Mouse (Mus musculus): ENCODE results near the gene Tmem219. TPM values are rescaled to one million over a fixed set of nuclear protein-coding genes. Genes with fewer than 3 reads are reported as not detected.

Tmem219 gene
- total RNA-seq, 2 experiments from 2014 or later, result 21.4 to 23.3 TPM

GRCm38 (mm10) chr7:126848794-126849193 is 73.9 kb downstream of the Tmem219 start:
- no peak for DNase-seq (ENCODE audit: low spot score in 2 of 2)
- Histone ChIP-seq H3K27ac (peak overlapping the region; percentile 36; the same call in 1 of the 2 replicates), H3K4me3 (peak overlapping the region; percentile 63)
- TF ChIP-seq CTCF (conservative IDR thresholded peaks at IDR 0.05), result no peak

GRCm38 (mm10) chr7:126847421-126848398 is 75.0 kb downstream of the Tmem219 start:
- TF ChIP-seq CTCF (conservative IDR thresholded peaks at IDR 0.05), result no peak
- peak overlapping the region; percentile 36; the same call in 1 of the 2 replicates for H3K27ac ChIP-seq
- H3K4me3 ChIP-seq, result peak overlapping the region; percentile 63
- DNase-seq (ENCODE audit: low spot score in 2 of 2), result no peak

DNA sequence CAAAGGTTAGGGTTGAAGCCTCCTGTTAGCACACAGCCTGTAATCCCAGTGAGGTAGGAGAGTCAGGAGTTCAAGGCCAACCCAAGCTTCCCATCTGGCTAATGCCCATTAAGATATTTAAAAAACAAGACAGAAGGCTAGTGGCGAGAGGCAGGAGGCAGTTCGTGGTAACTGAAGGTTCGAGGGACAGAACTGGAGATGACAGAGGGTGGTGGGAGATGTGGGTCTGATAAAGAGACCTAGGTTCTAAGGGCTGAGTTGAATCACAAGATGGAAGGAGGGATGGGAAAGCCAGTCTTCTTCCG is 75.6 kb downstream of the Tmem219 start, which contains the start of gene Doc2a:
Gene Doc2a (plus strand): TSS at position 301 of the 305 bp plus-strand sequence.
- peak within 1 kb of the TSS; percentile 36; the same call in 1 of the 2 replicates for H3K27ac ChIP-seq
- DNase-seq (ENCODE audit: low spot score in 2 of 2), result no peak
- H3K4me3 ChIP-seq, result peak within 1 kb of the TSS; percentile 63
- no peak for TF ChIP-seq CTCF (conservative IDR thresholded peaks at IDR 0.05)

- no peak for DNase-seq (ENCODE audit: low spot score in 2 of 2)
- Histone ChIP-seq H3K4me3 (no peak overlapping the region), H3K27ac (no peak overlapping the region)
- TF ChIP-seq CTCF (conservative IDR thresholded peaks at IDR 0.05), result no peak
Measured at GRCm38 (mm10) chr7:126845516-126845915, 77.2 kb downstream of the Tmem219 start.

DNA sequence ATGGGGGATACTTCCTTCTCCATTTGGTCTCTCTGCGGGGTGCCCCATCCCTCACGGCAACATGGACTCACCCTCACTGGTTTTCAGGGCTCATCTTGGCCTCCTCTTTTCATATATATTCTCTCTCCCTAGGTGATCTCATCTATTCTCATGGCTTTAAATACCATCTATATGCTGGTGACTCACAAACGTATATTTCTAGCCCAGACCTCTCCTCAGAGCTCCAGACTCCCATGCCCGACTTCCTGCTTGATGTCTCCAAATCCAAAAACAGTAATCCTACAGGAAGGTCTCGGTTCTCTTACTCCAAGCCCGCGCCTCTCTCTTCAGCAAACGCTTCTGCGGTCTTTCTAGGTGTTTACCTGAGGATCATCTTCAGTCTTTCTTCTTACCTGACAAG is 79.4 kb downstream of the Tmem219 start:
- TF ChIP-seq CTCF (conservative IDR thresholded peaks at IDR 0.05), result no peak
- H3K27ac ChIP-seq, result no peak overlapping the region
- DNase-seq (ENCODE audit: low spot score in 2 of 2), result no peak

More for the DNA sequence above, 79.4 kb downstream of the Tmem219 start:
- H3K4me3 ChIP-seq, result no peak overlapping the region

Other genes starting within 250 kb of the Tmem219 start
- 1 to 10 TPM; 9.1 to 9.4 TPM for gene Sult1a1, start 246.5 kb downstream of the Tmem219 start, total RNA-seq (2021)
- 100 to 1,000 TPM; 103 to 112 TPM for gene Bola2, start 227.5 kb downstream of the Tmem219 start, total RNA-seq (2021)
- gene Slx1b, start 227.1 kb downstream of the Tmem219 start, total RNA-seq (2021), result 10 to 100 TPM; 18.9 to 22.3 TPM
- gene Coro1a, start 215.1 kb downstream of the Tmem219 start, total RNA-seq (2021), result 100 to 1,000 TPM; 130 to 135 TPM
- 100 to 1,000 TPM; 170 to 175 TPM for gene Mapk3, start 163.3 kb downstream of the Tmem219 start, total RNA-seq (2021)
- gene Gdpd3, start 156.6 kb downstream of the Tmem219 start, total RNA-seq (2021), result 1 to 10 TPM; 3.1 to 7.0 TPM
- gene Ypel3, start 146.0 kb downstream of the Tmem219 start, total RNA-seq (2021), result 100 to 1,000 TPM; 283 to 289 TPM
- 1 to 10 TPM in 1 of 2 experiments, under 1 TPM in 1; 0.54 to 1.0 TPM for gene Tbx6, start 141.4 kb downstream of the Tmem219 start, total RNA-seq (2021)
- gene Ppp4c, start 130.4 kb downstream of the Tmem219 start, total RNA-seq (2021), result 10 to 100 TPM; 50.2 to 54.9 TPM
- gene Fam57b, start 125.2 kb downstream of the Tmem219 start, total RNA-seq (2021), result 10 to 100 TPM; 73.8 to 74.7 TPM
- not detected for gene 4930451I11Rik, start 91.3 kb downstream of the Tmem219 start, total RNA-seq (2021)
- 10 to 100 TPM; 19.2 to 20.5 TPM for gene Doc2a, start 75.5 kb downstream of the Tmem219 start, total RNA-seq (2021)
- 10 to 100 TPM; 32.2 to 38.5 TPM for gene Hirip3, start 60.9 kb downstream of the Tmem219 start, total RNA-seq (2021)
- gene Ino80e, start 60.5 kb downstream of the Tmem219 start, total RNA-seq (2021), result 10 to 100 TPM; 49.2 to 49.4 TPM
- 100 to 1,000 TPM; 154 to 163 TPM for gene Taok2, start 38.2 kb downstream of the Tmem219 start, total RNA-seq (2021)
- gene Kctd13, start 6.0 kb upstream of the Tmem219 start, total RNA-seq (2021), result 100 to 1,000 TPM; 164 to 166 TPM
- 10 to 100 TPM; 31.7 to 36.1 TPM for gene Asphd1, start 26.7 kb upstream of the Tmem219 start, total RNA-seq (2021)
- gene Sez6l2, start 27.6 kb upstream of the Tmem219 start, total RNA-seq (2021), result 100 to 1,000 TPM; 439 to 458 TPM
- 100 to 1,000 TPM; 155 to 167 TPM for gene Cdipt, start 53.0 kb upstream of the Tmem219 start, total RNA-seq (2021)
- not detected for gene Cdiptos, start 53.2 kb upstream of the Tmem219 start, total RNA-seq (2021)
- 10 to 100 TPM in 1 of 2 experiments, 1 to 10 TPM in 1; 8.0 to 10.1 TPM for gene Mvp, start 91.7 kb upstream of the Tmem219 start, total RNA-seq (2021)
- gene Pagr1b, start 93.6 kb upstream of the Tmem219 start, total RNA-seq (2021), result under 1 TPM in 1 of 2 experiments, not detected in 1; 0.90 TPM
- 10 to 100 TPM; 17.4 to 43.4 TPM for gene Pagr1a, start 94.4 kb upstream of the Tmem219 start, total RNA-seq (2021)
- 10 to 100 TPM; 53.6 to 62.4 TPM for gene Gm42742, start 98.2 kb upstream of the Tmem219 start, total RNA-seq (2021)
- 100 to 1,000 TPM; 243 to 275 TPM for gene Prrt2, start 98.3 kb upstream of the Tmem219 start, total RNA-seq (2021)
- gene Maz, start 104.1 kb upstream of the Tmem219 start, total RNA-seq (2021), result 100 to 1,000 TPM; 242 to 258 TPM
- gene Kif22, start 119.6 kb upstream of the Tmem219 start, total RNA-seq (2021), result 1 to 10 TPM; 4.1 to 9.9 TPM
- not detected for gene Zg16, start 164.4 kb upstream of the Tmem219 start, total RNA-seq (2021)
- 1 to 10 TPM; 1.0 to 2.0 TPM for gene AI467606, start 168.4 kb upstream of the Tmem219 start, total RNA-seq (2021)
- not detected for gene Qprt, start 199.3 kb upstream of the Tmem219 start, total RNA-seq (2021)
- gene Spn, start 214.9 kb upstream of the Tmem219 start, total RNA-seq (2021), result under 1 TPM; 0.64 to 0.72 TPM